Mouse (Mus musculus): ENCODE measurements around the gene Skiv2l. TPM values are rescaled to one million over a fixed set of nuclear protein-coding genes. Genes with fewer than 3 reads are reported as not detected.

Gene Skiv2l
- 39.2 and 44.9 TPM in 2 replicates for polyA plus RNA-seq (2015; fragmentation: Nextera tagmentation; extraction: Ambion mirVana)

DNA sequence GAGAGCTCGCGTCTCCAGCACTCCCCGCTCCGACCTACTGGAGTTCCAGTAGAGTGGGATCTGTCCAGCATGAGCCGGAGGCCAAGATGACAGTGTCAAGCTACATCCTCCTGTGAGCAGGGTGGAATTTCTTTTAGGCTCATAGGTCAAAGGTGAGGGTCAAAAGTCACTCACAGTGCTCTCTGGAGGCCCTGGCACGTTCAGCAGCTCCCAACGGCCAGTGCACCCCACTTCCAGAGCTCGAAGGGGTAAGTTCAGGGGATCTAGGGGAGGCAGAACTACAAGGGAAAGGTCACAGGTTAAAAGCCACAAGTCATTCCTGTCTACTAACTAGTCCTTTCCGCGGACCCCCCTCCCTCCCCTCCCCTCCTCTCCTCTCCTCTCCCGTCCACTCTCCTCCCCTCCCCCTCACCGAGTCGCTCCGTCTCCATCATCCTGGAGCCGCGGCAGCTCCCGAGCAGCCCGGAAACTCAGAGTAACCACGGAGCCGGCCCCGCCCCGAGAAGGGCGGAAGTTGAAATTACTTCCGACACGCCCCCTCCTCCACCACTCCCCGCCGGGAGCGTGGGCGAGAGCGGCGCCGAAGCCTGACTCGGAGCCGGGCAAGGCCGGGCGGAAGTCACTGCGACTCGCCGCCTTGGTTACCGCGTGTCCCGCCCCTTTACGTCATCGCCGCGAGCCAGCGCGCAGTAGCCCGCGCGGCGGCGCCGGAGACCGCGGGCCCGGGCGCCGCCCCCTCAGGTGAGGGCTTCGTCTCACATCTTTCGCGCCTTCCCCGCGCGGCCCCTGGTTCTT, at the start of gene Skiv2l, which contains the start of gene Nelfe:
Gene Skiv2l, minus strand, starts transcription at position 489 of the 795 bp plus-strand sequence.
Gene Nelfe, plus strand, starts transcription at position 670 of the 795 bp plus-strand sequence.
- Histone ChIP-seq H3K4me1 (ENCODE audit: control insufficient read depth, insufficient read depth, low read length) (peaks cover 19% of the 10 kb centered on the region), H3K27ac (ENCODE audit: low read length) (peak within 1 kb of the TSS; percentile 72), H3K36me3 (ENCODE audit: control insufficient read depth, insufficient read depth, low read length) (peaks cover 13% of the 10 kb centered on the region), H3K4me3 (ENCODE audit: low read length) (peak within 1 kb of the TSS; percentile 76), H3K9ac (ENCODE audit: low read depth, low read length) (peak within 1 kb of the TSS; percentile 84), H3K9me3 (ENCODE audit: control insufficient read depth, low read length) (no peaks in the 10 kb centered on the region), H3K4me2 (ENCODE audit: low read depth, low read length) (peak within 1 kb of the TSS; percentile 88), H3K27me3 (replicated peaks; ENCODE audit: control insufficient read depth, insufficient read depth, low read length) (no peaks in the 10 kb centered on the region)
- peak; percentile 98 for ATAC-seq
- under 1% methylated on average over 64 of the region's 65 CpGs for WGBS

DNA sequence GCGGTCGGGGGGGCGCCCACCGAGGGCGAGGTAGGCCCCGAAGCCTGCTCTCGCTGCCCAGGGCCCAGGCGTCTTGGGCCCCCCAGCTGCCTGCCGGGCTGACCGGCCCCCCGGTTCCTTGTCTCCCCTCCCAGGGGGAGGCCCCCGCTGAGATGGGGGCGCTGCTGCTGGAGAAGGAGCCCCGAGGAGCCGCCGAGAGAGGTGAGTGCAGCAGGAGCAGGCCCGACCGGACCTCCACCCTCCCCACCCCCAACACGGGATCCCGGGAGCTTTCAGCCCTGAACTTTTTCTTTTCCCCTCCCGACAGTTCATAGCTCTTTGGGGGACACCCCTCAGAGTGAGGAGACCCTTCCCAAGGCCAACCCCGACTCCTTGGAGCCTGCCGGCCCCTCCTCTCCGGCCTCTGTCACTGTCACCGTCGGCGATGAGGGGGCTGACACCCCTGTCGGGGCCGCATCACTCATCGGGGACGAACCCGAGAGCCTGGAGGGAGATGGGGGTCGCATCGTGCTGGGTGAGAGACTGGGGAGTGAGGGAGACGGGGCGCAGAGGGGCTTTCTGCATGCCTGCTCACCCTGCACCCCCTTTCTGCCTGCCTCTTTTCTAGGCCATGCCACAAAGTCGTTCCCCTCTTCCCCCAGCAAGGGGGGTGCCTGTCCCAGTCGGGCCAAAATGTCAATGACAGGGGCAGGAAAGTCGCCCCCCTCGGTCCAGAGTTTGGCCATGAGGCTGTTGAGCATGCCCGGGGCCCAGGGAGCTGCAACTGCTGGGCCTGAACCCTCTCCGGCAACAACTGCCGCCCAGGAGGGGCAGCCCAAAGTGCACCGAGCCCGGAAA, 49.3 kb upstream of the Skiv2l start:
- H3K36me3 ChIP-seq (ENCODE audit: control insufficient read depth, insufficient read depth, low read length) = peaks cover 19% of the 10 kb centered on the region
- H3K27ac ChIP-seq (ENCODE audit: low read length) = peak overlapping the region; percentile 94
- H3K9me3 ChIP-seq (ENCODE audit: control insufficient read depth, low read length) = no peaks in the 10 kb centered on the region
- peak; percentile 14; the same call in 1 of the 2 replicates for ATAC-seq
- H3K4me2 ChIP-seq (ENCODE audit: low read depth, low read length) = peak overlapping the region; percentile 83
- no peaks in the 10 kb centered on the region for H3K27me3 ChIP-seq (replicated peaks; ENCODE audit: control insufficient read depth, insufficient read depth, low read length)
- H3K4me3 ChIP-seq (ENCODE audit: low read length) = peak overlapping the region; percentile 94
- WGBS = under 1% methylated on average over 40 of the region's 45 CpGs
- peaks cover 23% of the 10 kb centered on the region for H3K4me1 ChIP-seq (ENCODE audit: control insufficient read depth, insufficient read depth, low read length)
- H3K9ac ChIP-seq (ENCODE audit: low read depth, low read length) = peak overlapping the region; percentile 99

DNA sequence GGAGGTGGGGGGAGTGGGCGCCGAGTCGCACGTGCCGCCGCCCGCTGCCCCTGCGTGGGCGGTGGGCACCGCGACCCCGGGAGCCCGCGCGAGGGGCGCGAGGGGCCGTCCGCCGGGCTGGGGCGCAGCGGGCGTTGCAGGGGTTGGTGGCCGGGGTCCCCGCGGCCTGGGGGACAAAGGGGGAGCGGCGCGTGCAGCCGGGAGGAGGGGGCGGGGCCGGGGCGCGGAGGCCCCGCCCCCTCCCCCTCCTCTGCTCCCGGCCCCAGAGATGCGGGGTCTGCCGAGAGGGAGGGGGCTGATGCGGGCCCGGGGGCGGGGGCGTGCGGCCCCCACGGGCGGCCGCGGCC, 48.7 kb upstream of the Skiv2l start:
- Histone ChIP-seq H3K9ac (ENCODE audit: low read depth, low read length) (peak overlapping the region; percentile 99), H3K27ac (ENCODE audit: low read length) (peak overlapping the region; percentile 94), H3K4me1 (ENCODE audit: control insufficient read depth, insufficient read depth, low read length) (peaks cover 25% of the 10 kb centered on the region), H3K4me3 (ENCODE audit: low read length) (peak overlapping the region; percentile 94), H3K36me3 (ENCODE audit: control insufficient read depth, insufficient read depth, low read length) (peaks cover 19% of the 10 kb centered on the region), H3K27me3 (replicated peaks; ENCODE audit: control insufficient read depth, insufficient read depth, low read length) (no peaks in the 10 kb centered on the region), H3K4me2 (ENCODE audit: low read depth, low read length) (peak overlapping the region; percentile 83; the same call in 1 of the 2 replicates), H3K9me3 (ENCODE audit: control insufficient read depth, low read length) (no peaks in the 10 kb centered on the region)
- WGBS = 1% methylated on average over 14 of the region's 47 CpGs
- ATAC-seq = no peak

DNA sequence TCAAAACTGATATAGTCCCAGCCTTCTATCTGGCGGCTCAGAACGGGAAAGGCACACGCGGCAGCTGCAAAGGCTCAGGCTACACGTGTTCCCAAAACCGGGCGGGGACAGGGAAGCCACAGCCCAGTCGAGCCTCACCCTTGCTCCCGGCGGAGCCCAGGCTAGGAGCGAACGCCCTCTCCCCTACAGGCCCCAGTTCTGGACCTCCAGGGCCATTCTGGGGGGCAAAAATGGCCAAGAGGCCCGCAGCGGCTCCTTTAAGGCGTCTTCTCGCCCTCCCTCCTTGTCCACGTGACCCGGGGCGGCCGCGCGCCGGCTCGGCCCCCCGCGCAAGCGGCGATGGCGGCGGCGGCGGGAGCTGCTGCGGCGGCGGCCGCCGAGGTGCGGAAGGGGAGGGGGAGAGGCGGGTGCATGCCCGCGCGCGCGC, 48.2 kb upstream of the Skiv2l start, which contains the start of the genes C2 and Ehmt2:
Gene C2, minus strand, starts transcription at position 106 of the 427 bp plus-strand sequence.
Gene Ehmt2, plus strand, starts transcription at position 310 of the 427 bp plus-strand sequence.
- Histone ChIP-seq H3K4me1 (ENCODE audit: control insufficient read depth, insufficient read depth, low read length) (peaks cover 29% of the 10 kb centered on the region), H3K4me3 (ENCODE audit: low read length) (peak within 1 kb of the TSS; percentile 94), H3K9ac (ENCODE audit: low read depth, low read length) (peak within 1 kb of the TSS; percentile 99), H3K9me3 (ENCODE audit: control insufficient read depth, low read length) (no peaks in the 10 kb centered on the region), H3K27me3 (replicated peaks; ENCODE audit: control insufficient read depth, insufficient read depth, low read length) (no peaks in the 10 kb centered on the region), H3K4me2 (ENCODE audit: low read depth, low read length) (peak within 1 kb of the TSS; percentile 83), H3K27ac (ENCODE audit: low read length) (peak within 1 kb of the TSS; percentile 94), H3K36me3 (ENCODE audit: control insufficient read depth, insufficient read depth, low read length) (peaks cover 15% of the 10 kb centered on the region)
- WGBS = under 1% methylated on average over 22 of the region's 44 CpGs
- peak; percentile 56 for ATAC-seq

DNA sequence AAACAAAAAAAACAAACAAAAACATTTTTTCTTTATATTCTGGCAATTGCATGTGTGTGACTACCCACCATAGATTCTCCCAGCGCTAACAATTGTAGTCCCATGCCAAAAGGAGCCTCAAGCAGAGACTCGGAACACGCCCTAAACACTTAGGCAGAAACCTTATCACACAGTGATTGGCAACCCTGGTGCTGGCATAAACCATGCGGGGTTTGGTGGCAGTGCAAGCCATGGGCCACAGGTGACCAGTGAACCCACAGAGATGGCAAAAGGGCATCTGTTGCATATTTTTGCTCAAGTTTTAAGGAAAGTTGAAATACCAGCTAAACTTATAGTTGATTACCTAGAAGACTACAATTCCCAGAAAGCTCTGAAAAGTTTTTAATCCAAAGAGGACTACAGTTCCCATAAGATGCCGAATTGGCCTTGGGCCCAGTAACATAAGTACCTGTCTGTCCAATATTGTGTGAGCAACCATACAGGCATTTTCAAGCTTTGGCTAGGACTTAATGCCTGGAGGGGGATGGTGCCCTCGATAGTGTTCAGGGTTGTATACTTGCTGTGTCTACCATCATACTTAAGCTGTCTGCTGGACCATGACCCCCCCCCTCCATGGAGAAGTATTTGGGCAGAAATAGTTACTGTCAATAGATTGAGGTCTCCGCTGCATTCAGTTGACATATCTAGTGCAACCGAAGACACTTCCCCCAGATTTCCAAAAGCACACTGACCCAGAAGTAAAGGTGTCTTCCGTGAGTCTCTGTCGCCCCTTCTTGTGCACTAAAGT, 47.6 kb upstream of the Skiv2l start:
- peak overlapping the region; percentile 94 for H3K27ac ChIP-seq (ENCODE audit: low read length)
- no peaks in the 10 kb centered on the region for H3K9me3 ChIP-seq (ENCODE audit: control insufficient read depth, low read length)
- H3K4me1 ChIP-seq (ENCODE audit: control insufficient read depth, insufficient read depth, low read length) = peaks cover 29% of the 10 kb centered on the region
- 14% methylated on average over 10 of the region's 10 CpGs for WGBS
- peaks cover 10% of the 10 kb centered on the region for H3K36me3 ChIP-seq (ENCODE audit: control insufficient read depth, insufficient read depth, low read length)
- peak overlapping the region; percentile 94 for H3K4me3 ChIP-seq (ENCODE audit: low read length)
- H3K4me2 ChIP-seq (ENCODE audit: low read depth, low read length) = peak overlapping the region; percentile 66
- H3K27me3 ChIP-seq (replicated peaks; ENCODE audit: control insufficient read depth, insufficient read depth, low read length) = no peaks in the 10 kb centered on the region
- H3K9ac ChIP-seq (ENCODE audit: low read depth, low read length) = peak overlapping the region; percentile 99
- ATAC-seq = no peak

DNA sequence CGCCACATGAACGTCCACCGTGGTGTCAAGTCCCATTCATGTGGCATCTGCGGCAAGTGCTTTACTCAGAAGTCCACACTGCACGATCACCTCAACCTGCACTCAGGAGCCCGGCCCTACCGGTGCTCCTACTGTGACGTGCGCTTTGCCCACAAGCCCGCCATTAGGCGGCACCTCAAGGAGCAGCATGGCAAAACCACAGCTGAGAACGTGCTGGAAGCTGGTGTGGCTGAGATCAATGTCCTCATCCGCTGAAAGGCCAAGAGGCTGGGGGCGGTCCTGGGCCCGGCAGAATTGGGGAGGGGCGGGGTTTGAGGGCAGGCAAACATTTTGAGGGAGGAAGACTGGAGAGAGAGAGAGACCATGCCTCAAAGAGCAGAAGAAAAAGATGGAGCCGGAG, 46.4 kb upstream of the Skiv2l start:
- H3K9me3 ChIP-seq (ENCODE audit: control insufficient read depth, low read length) = no peaks in the 10 kb centered on the region
- peaks cover 29% of the 10 kb centered on the region for H3K4me1 ChIP-seq (ENCODE audit: control insufficient read depth, insufficient read depth, low read length)
- H3K9ac ChIP-seq (ENCODE audit: low read depth, low read length) = no peak overlapping the region
- H3K27me3 ChIP-seq (replicated peaks; ENCODE audit: control insufficient read depth, insufficient read depth, low read length) = no peaks in the 10 kb centered on the region
- H3K36me3 ChIP-seq (ENCODE audit: control insufficient read depth, insufficient read depth, low read length) = peaks cover 8% of the 10 kb centered on the region; the same call in 1 of the 2 replicates
- H3K4me3 ChIP-seq (ENCODE audit: low read length) = no peak overlapping the region
- H3K4me2 ChIP-seq (ENCODE audit: low read depth, low read length) = no peak overlapping the region
- no peak overlapping the region for H3K27ac ChIP-seq (ENCODE audit: low read length)
- no peak for ATAC-seq
- 83% methylated on average over 17 of the region's 17 CpGs for WGBS

DNA sequence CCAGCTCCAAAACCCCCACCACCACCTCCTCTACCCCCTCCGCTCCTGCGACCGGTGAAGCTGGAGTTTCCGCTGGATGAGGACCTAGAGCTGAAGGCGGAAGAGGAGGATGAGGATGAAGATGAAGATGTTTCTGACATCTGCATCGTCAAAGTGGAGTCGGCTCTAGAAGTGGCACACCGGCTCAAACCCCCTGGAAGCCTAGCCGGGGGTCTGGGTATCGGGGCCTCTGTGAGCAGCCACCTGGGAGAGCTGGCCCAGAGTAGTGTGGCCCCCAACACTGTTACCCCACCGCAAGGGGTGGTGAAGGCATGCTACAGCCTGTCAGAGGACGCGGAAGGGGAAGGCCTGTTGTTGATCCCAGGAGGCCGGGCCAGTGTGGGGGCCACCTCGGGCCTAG, 45.7 kb upstream of the Skiv2l start:
- Histone ChIP-seq H3K27ac (ENCODE audit: low read length) (peak overlapping the region; percentile 95; the same call in 1 of the 2 replicates), H3K36me3 (ENCODE audit: control insufficient read depth, insufficient read depth, low read length) (peaks cover 8% of the 10 kb centered on the region; the same call in 1 of the 2 replicates), H3K9ac (ENCODE audit: low read depth, low read length) (peak overlapping the region; percentile 95; the same call in 1 of the 2 replicates), H3K4me3 (ENCODE audit: low read length) (peak overlapping the region; percentile 83; the same call in 1 of the 2 replicates), H3K9me3 (ENCODE audit: control insufficient read depth, low read length) (no peaks in the 10 kb centered on the region), H3K4me2 (ENCODE audit: low read depth, low read length) (peak overlapping the region; percentile 88), H3K4me1 (ENCODE audit: control insufficient read depth, insufficient read depth, low read length) (peaks cover 26% of the 10 kb centered on the region), H3K27me3 (replicated peaks; ENCODE audit: control insufficient read depth, insufficient read depth, low read length) (no peaks in the 10 kb centered on the region)
- ATAC-seq = no peak
- 88% methylated on average over 15 of the region's 15 CpGs for WGBS

DNA sequence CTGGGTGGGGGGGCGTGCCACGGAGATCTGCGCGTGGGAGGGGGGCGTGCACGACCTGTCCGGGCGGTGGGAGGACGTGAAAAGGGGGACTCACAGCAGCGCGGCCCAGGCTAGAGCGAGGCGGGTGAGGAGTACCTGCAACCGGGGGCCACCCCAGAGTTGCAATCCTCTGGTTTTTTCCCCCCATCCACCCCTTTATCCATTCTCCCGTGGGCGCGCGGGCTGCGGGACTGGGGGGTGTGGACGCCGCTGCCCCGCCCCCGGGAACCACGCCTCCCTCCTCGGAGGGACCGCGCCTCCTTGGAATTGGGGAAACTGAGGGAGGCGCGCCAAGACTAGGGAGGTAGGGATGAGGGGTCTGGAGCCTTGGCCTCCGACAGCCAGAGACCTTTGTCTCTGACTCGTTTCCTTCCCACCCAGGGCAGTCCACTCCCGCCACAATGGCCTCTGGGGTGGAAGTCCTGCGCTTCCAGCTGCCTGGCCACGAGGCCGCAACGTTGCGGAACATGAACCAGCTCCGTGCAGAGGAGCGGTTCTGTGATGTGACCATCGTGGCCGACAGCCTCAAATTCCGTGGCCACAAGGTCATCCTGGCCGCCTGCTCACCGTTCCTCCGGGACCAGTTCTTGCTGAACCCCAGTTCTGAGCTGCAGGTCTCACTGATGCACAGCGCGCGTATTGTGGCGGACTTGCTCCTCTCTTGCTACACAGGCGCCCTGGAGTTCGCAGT, 45.0 kb upstream of the Skiv2l start:
- H3K36me3 ChIP-seq (ENCODE audit: control insufficient read depth, insufficient read depth, low read length) = peaks cover 8% of the 10 kb centered on the region; the same call in 1 of the 2 replicates
- 7% methylated on average over 51 of the region's 51 CpGs for WGBS
- H3K4me2 ChIP-seq (ENCODE audit: low read depth, low read length) = peak overlapping the region; percentile 88
- H3K9ac ChIP-seq (ENCODE audit: low read depth, low read length) = peak overlapping the region; percentile 95
- H3K9me3 ChIP-seq (ENCODE audit: control insufficient read depth, low read length) = no peaks in the 10 kb centered on the region
- ATAC-seq = peak; percentile 12
- H3K27me3 ChIP-seq (replicated peaks; ENCODE audit: control insufficient read depth, insufficient read depth, low read length) = no peaks in the 10 kb centered on the region
- H3K4me1 ChIP-seq (ENCODE audit: control insufficient read depth, insufficient read depth, low read length) = peaks cover 21% of the 10 kb centered on the region
- H3K4me3 ChIP-seq (ENCODE audit: low read length) = peak overlapping the region; percentile 83
- H3K27ac ChIP-seq (ENCODE audit: low read length) = peak overlapping the region; percentile 95

Measured in intestine, embryonic 16.5 days (tissue).